Mouse (Mus musculus) hindbrain, embryonic 15.5 days (tissue): ENCODE results near the gene Nfia. TPM values are rescaled to one million over a fixed set of nuclear protein-coding genes. Genes with fewer than 3 reads are reported as not detected.

ENCODE experiments used
- ATAC-seq: fragments of 200-750 bp; cut with Nextera tagmentation; 2 replicates; pipeline ENCODE4 v1.8.0; 2017; ENCODE audit warnings: low read depth, moderate number of reproducible peaks, moderate TSS enrichment; ENCODE audit not compliant: low FRiP score
- H3K27ac ChIP-seq: fragments of 300-500 bp; sonication (generic); replicated peaks from 2 replicates; pipeline ENCODE4 v1.5.1; 2015; ENCODE audit warnings: mild to moderate bottlenecking, inconsistent platforms
- H3K27me3 ChIP-seq: fragments of 300-500 bp; sonication (generic); 2 replicates; pipeline ENCODE4 v1.6.1; 2015; ENCODE audit warnings: control low read depth, inconsistent platforms
- H3K36me3 ChIP-seq: fragments of 300-500 bp; sonication (generic); 2 replicates; pipeline ENCODE4 v1.6.1; 2015; ENCODE audit warnings: control low read depth, inconsistent platforms
- H3K4me1 ChIP-seq: fragments of 300-500 bp; sonication (generic); replicated peaks from 2 replicates; pipeline ENCODE4 v1.6.1; 2015; ENCODE audit warnings: control low read depth, inconsistent platforms
- H3K4me2 ChIP-seq: fragments of 300-500 bp; sonication (generic); 2 replicates; pipeline ENCODE4 v1.6.1; 2015; ENCODE audit warnings: moderate library complexity, mild to moderate bottlenecking, inconsistent platforms
- H3K4me3 ChIP-seq: fragments of 300-500 bp; sonication (generic); 2 replicates; pipeline ENCODE4 v1.5.1; 2015; ENCODE audit warnings: mild to moderate bottlenecking, inconsistent platforms
- H3K9ac ChIP-seq: fragments of 300-500 bp; sonication (generic); 2 replicates; pipeline ENCODE4 v1.6.1; 2015; ENCODE audit warnings: inconsistent platforms
- H3K9me3 ChIP-seq: fragments of 300-500 bp; sonication (generic); 2 replicates; pipeline ENCODE4 v1.6.1; 2016; ENCODE audit warnings: control low read depth, inconsistent platforms
- WGBS: fragments of 180-500 bp; shearing (Covaris S2); methylation state at CpG from one replicate; pipeline ENCODE4 v1.1.7; 2015; 5-methylcytosine and 5-hydroxymethylcytosine counted together
- polyA plus RNA-seq: library from polyadenylated mRNA; unstranded; fragments of >200 nt; fragmentation: Nextera tagmentation; extraction: Ambion mirVana; gene quantifications from 2 replicates; pipeline ENCODE4 v1.2.1, GENCODE M21; 2015

The Nfia gene
- polyA plus RNA-seq, 1 experiment from 2014 or later: 47.1 TPM

DNA sequence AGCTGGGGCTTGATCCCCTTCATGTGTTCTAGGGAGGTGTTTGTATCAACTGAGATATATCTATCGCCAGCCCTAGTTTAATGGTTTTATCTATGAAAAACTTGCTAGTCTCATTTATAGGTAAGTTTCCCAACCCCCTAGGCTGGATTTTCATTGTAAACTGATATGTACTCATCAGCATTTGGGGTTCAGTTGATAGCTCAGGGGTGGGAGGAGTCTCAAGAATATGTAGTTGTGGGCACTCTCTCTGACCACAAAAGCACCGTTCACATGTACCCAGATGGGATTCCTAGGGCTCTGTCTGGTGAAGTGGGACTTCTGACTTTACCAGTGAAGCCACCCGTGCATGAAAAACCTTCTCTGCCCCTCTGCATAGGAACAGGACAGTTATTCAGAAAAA lies 118.5 kb downstream of the Nfia start:
- no peaks in the 10 kb centered on the region for H3K36me3 ChIP-seq
- H3K9ac ChIP-seq: no peak overlapping the region
- ATAC-seq: no peak
- H3K9me3 ChIP-seq: no peaks in the 10 kb centered on the region
- no peaks in the 10 kb centered on the region for H3K27me3 ChIP-seq
- no peak overlapping the region for H3K4me3 ChIP-seq
- whole genome bisulfite sequencing: 82% methylated on average over 3 of the region's 3 CpGs
- H3K4me1 ChIP-seq: peaks cover 10% of the 10 kb centered on the region
- no peak overlapping the region for H3K4me2 ChIP-seq
- no peak overlapping the region for H3K27ac ChIP-seq

DNA sequence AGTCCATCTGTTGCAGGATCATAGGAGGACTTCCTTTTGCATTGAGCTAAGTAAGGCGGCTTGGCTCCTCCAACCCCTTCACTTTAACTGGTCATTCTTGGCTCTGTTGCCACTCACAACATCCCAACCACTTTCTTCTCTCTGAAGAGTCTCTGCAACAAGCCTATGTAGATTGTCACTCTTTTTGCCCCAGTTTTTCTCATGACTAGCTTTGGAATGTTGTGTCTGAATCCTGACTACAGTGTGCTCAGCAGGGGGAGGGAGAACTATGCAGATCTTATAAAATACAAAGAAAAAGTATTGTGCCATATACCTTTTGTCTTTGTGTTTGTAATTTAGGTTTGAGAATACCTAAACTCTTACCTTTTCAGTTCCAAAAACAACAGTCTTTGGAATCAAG lies 119.1 kb downstream of the Nfia start:
- Histone ChIP-seq H3K27ac (0 out of 2 replicates have a peak overlapping the region, but pooled peaks have one; percentile 23), H3K36me3 (no peaks in the 10 kb centered on the region), H3K9ac (no peak overlapping the region), H3K27me3 (no peaks in the 10 kb centered on the region), H3K9me3 (no peaks in the 10 kb centered on the region), H3K4me1 (peaks cover 10% of the 10 kb centered on the region), H3K4me3 (no peak overlapping the region), H3K4me2 (no peak overlapping the region)
- 86% methylated on average over 1 of the region's 1 CpGs for WGBS
- ATAC-seq: no peak

DNA sequence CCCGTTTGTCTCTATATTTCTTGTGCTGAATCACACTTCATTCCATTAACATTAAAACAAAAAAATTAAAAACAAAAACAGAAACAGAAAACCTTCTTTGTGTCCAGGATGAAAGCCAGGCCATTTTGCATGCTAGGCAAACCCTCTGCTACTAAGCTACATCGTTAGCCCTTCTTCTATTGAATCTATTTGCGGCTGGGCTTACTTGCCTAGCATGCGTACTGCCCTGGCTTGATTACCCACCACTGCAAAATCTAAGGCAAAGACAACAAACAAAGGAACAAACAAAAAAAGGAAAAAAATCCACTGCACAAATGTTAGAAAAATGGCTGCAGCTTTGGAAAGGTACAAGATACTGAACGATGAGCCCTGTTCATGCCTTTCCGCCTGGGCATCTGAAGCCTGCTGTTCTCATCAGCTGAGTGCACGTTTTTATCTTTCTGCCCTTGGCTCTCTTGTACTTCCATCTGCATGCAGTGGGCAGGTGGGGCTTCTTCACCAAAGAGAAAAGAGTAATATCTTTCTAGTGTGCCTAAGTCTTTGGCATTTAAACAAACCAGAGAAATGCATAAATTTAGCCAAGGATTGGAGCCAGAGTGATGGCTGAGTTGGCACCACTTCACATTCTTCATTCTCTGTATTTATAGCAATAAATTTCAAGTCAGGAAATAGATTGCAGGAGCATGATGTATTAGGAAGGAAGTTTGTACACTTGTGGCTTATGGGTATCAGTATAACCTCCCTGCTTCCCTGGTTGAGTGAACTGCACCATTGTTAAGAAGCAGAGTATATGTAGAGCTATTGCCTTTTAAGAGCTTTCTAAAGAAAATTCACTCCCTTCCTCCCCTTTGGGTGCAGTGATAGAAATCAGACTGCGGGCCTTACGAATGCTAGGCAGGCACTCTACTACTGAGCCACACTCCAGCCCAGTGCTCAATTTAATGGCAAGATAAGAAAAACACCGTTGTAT lies 121.7 kb downstream of the Nfia start:
- ATAC-seq: no peak

DNA sequence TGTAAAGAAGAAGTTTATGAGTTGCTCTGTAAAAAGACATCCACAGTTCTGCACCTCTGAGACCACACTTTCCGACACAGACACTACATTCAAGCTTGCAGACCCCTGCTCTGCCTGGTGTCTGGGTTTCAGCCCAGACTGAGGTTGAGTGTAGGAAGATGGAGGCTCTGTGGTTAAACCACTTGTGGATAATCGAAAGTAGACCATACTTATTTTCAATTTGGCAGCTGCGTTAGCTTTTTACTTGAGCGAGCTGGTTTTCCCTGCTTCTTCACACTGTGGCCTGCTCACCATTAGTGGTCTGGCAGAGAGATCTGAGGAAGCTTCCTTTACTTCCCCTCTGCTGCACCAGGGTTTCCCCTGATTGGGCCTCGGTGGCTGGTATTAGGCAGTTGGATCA lies 123.4 kb downstream of the Nfia start:
- no peak overlapping the region for H3K27ac ChIP-seq
- no peak overlapping the region for H3K9ac ChIP-seq
- 92% methylated on average over 5 of the region's 5 CpGs for WGBS
- ATAC-seq: no peak
- no peaks in the 10 kb centered on the region for H3K27me3 ChIP-seq
- no peaks in the 10 kb centered on the region for H3K9me3 ChIP-seq
- no peak overlapping the region for H3K4me2 ChIP-seq
- no peak overlapping the region for H3K4me3 ChIP-seq
- H3K36me3 ChIP-seq: no peaks in the 10 kb centered on the region
- peaks cover 25% of the 10 kb centered on the region for H3K4me1 ChIP-seq

More for the DNA sequence above, 121.7 kb downstream of the Nfia start:
- H3K4me1 ChIP-seq: peaks cover 10% of the 10 kb centered on the region
- WGBS: 62% methylated on average over 10 of the region's 10 CpGs
- H3K27ac ChIP-seq: peak overlapping the region; percentile 72
- H3K4me3 ChIP-seq: no peak overlapping the region
- no peaks in the 10 kb centered on the region for H3K27me3 ChIP-seq
- H3K36me3 ChIP-seq: no peaks in the 10 kb centered on the region
- H3K9me3 ChIP-seq: no peaks in the 10 kb centered on the region
- no peak overlapping the region for H3K9ac ChIP-seq
- H3K4me2 ChIP-seq: no peak overlapping the region

DNA sequence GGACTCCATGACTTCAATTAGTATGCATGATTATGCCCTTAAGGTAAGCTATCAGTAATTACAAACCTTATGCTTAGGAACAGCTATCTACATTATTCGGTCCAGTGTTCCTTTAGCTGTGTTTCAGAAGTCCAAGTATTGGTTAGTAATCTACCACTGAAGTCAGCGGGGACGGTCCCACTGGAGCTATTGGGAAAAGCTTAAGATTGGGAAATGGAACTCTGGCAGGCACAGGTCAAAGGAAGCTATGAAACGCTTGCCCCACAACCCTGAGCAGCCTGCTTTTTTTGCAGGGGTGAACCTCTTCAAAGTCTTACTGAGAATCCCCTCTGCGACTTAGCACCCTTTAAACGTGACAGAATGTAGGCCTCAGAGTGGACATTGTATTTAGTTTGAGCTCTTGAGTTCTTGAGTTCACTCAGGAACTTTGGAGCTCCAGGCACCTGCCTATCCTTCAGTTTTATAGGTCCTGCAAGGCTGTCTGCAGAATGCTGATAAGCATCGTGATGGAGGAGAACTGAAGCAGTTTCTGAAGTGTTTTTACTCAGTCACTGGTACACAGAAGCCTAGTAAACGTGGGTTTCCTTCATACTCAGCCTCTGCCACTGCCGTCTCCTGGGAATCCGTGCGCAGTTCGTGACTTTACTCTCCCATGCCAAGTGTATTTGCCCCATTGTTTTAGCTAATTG lies 127.9 kb downstream of the Nfia start:
- ATAC-seq: no peak
- Histone ChIP-seq H3K4me1 (peaks cover 22% of the 10 kb centered on the region; the same call in 1 of the 2 replicates), H3K27me3 (no peaks in the 10 kb centered on the region), H3K27ac (peak overlapping the region; percentile 39; the same call in 1 of the 2 replicates), H3K4me2 (no peak overlapping the region), H3K9ac (no peak overlapping the region), H3K4me3 (no peak overlapping the region), H3K9me3 (no peaks in the 10 kb centered on the region), H3K36me3 (no peaks in the 10 kb centered on the region)
- WGBS: 65% methylated on average over 12 of the region's 12 CpGs

DNA sequence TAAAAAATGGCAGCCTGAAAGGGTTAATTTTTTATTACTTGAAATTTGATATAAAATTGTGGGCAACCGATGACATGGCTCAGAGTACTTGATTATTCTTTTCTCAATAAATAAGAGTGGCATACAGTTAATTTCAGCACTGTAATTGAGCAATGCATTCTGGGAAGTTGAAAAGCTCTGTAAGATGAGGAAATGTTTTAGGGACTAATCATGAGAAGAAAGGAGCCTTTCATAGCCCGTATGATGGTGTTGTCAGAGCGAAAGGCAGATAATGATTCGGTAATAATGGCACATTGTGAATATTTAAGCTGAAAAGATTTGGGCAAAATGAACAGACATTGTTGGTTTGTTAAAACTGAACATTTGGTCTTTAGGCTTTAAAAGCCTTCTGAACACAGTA lies 133.3 kb downstream of the Nfia start:
- H3K9ac ChIP-seq: no peak overlapping the region
- no peak for ATAC-seq
- no peaks in the 10 kb centered on the region for H3K27me3 ChIP-seq
- no peaks in the 10 kb centered on the region for H3K36me3 ChIP-seq
- WGBS: 56% methylated on average over 4 of the region's 4 CpGs
- no peaks in the 10 kb centered on the region for H3K9me3 ChIP-seq
- H3K4me3 ChIP-seq: no peak overlapping the region
- peaks cover 29% of the 10 kb centered on the region for H3K4me1 ChIP-seq
- no peak overlapping the region for H3K27ac ChIP-seq
- H3K4me2 ChIP-seq: no peak overlapping the region

DNA sequence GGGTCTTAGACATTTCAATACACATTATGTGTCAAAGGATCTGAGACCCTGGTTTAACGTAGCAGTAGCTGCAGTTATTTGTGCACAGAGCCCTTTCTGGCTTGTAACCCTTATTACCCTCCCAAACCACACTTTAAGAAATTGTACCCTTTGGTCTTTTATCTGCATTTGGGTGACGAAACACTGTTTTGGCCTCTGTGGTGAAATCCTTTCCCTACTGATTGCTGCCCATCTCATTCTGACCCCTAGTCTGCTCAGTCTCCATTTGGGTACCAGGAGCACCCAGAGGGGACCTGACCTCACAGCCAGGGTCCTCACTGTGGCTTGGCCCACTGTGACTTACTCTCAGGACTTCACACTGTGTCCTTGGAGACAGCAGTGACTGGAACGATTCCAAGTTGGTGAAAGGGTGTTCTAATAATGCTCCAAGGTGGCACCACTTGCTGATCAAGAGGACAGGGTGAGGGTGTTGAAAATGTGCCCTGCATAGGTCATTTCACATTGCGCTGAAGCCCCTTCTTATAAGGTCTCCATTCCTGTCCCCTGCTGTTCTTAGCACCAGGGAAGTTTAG lies 136.1 kb downstream of the Nfia start:
- Histone ChIP-seq H3K4me2 (no peak overlapping the region), H3K9ac (no peak overlapping the region), H3K27ac (0 out of 2 replicates have a peak overlapping the region, but pooled peaks have one; percentile 22), H3K36me3 (no peaks in the 10 kb centered on the region), H3K27me3 (no peaks in the 10 kb centered on the region), H3K9me3 (no peaks in the 10 kb centered on the region), H3K4me1 (peaks cover 43% of the 10 kb centered on the region), H3K4me3 (no peak overlapping the region)
- 68% methylated on average over 4 of the region's 4 CpGs for WGBS
- ATAC-seq: no peak

DNA sequence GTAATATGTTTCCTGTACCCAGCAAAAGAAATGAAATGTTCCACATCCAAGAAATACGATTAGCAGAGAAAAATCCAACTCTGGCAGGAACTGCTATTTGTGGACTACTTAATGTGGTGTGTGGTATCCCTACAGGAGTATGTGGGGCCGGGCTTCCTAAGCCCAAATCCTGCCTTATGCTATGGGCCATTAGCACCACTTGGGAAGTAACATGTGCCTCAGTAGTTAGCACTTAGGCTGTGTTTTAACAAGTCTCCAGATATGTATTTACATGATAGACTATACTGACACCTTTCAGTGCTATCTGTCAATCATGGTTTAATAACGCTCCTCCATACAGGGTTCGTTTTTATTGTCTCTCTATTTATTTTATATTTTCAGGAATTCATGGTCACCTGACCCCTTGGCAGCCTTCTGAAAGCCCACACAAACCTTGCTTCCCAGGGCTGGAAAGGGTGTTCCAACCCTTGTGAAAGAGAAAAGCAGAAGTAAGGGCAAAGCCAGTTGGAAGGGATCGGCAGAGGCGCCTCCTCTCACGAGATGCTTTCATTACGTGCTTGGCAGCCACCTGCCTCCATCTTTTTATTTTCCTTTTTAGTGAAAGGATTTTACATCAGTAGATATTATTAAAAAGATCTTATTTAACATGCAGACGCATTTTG lies 137.7 kb downstream of the Nfia start:
- peak; percentile 47 for ATAC-seq
- Histone ChIP-seq H3K4me1 (peaks cover 40% of the 10 kb centered on the region), H3K36me3 (no peaks in the 10 kb centered on the region), H3K9ac (no peak overlapping the region), H3K27me3 (no peaks in the 10 kb centered on the region), H3K4me3 (no peak overlapping the region), H3K27ac (peak overlapping the region; percentile 65), H3K4me2 (peak overlapping the region; percentile 32), H3K9me3 (no peaks in the 10 kb centered on the region)
- WGBS: 61% methylated on average over 9 of the region's 9 CpGs

DNA sequence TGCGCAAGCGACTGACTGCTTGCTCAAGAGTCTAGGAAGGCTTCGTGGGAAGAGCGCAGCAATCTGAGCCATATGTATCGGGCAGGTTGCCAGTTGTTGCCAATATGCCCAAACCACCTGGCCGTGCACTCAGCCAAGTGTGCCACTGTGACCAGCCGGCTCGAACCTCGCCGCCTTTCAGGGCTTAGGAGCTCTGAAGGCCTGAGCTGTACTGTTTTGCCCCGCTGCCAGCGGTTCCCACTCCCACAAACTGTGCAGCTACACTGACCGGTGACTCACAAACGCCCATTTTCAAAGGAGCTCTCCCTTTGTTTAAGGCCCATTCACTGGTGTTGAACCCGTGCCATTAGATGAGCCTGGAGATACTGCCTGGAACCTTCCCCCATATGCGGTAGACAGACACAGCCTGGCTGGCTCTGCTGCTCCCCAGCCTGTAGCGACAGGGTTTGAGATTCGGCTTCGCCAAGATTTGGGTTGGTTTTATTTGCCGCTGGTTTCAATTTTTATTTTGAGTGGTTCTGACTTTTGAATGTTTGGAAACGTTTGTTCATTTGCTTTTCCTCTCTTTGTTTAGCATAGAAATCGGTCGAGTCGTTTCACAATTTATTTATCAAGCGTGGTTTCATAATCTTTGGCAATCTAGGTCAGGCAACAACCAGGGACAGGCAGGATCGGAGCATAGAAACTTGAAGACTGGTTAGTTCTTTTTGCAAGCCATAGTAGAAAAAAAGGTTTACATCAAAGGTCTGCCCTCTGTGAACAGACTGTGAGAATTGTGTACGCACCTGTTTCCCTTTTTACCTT lies 138.4 kb downstream of the Nfia start:
- H3K4me3 ChIP-seq: no peak overlapping the region
- H3K27ac ChIP-seq: peak overlapping the region; percentile 65
- H3K27me3 ChIP-seq: no peaks in the 10 kb centered on the region
- no peaks in the 10 kb centered on the region for H3K9me3 ChIP-seq
- H3K36me3 ChIP-seq: no peaks in the 10 kb centered on the region
- H3K4me1 ChIP-seq: peaks cover 36% of the 10 kb centered on the region
- 62% methylated on average over 27 of the region's 27 CpGs for WGBS
- peak; percentile 89 for ATAC-seq
- peak overlapping the region; percentile 32 for H3K4me2 ChIP-seq
- no peak overlapping the region for H3K9ac ChIP-seq

DNA sequence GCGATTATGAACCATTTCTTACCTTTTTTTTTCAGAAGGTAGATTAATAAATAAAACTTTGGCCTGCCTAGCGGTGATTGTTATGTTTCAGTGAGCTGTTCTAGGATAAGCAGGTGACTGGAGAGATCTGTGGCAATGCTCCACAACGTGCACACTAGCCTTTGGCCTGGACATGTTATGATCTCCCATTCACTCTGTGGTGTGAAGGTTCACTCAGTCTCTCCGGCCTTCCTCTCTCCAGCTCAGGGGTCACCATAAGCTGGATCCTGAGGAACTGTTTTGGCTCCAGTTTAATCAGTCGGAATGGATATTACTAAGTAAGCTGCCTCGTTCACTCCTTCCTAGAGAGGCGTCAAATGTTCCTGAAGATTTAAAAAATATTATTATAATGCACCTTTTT lies 139.2 kb downstream of the Nfia start:
- H3K4me1 ChIP-seq: peaks cover 35% of the 10 kb centered on the region
- 81% methylated on average over 7 of the region's 7 CpGs for WGBS
- no peaks in the 10 kb centered on the region for H3K36me3 ChIP-seq
- peak overlapping the region; percentile 64; the same call in 1 of the 2 replicates for H3K27ac ChIP-seq
- H3K9me3 ChIP-seq: no peaks in the 10 kb centered on the region
- ATAC-seq: no peak
- no peak overlapping the region for H3K4me3 ChIP-seq
- H3K27me3 ChIP-seq: no peaks in the 10 kb centered on the region
- H3K9ac ChIP-seq: no peak overlapping the region
- H3K4me2 ChIP-seq: no peak overlapping the region

DNA sequence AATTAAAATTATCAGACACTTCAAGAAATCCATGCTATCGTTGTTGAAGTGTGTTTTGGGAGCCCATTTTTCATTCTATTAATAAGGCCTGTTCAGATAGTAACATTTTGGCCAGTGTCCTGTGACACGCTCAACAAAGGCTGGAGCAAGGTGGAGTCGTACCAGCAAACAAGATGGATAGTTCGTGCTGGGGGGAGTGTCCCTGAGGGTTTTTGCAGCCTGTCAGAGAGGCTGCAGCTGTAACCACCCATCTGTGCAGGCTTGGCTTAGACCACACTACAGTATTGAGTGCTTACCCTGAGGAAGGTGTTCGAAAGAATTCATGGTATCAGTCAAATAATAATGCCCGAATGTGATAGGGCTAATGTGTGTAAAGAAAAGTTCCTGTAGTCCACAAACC lies 139.6 kb downstream of the Nfia start:
- ATAC-seq: 0 out of 2 replicates have a peak, but pooled peaks have one; percentile 40
- H3K4me1 ChIP-seq: peaks cover 38% of the 10 kb centered on the region
- H3K4me3 ChIP-seq: no peak overlapping the region
- H3K9me3 ChIP-seq: no peaks in the 10 kb centered on the region
- 45% methylated on average over 6 of the region's 6 CpGs for WGBS
- no peak overlapping the region for H3K4me2 ChIP-seq
- no peaks in the 10 kb centered on the region for H3K36me3 ChIP-seq
- no peak overlapping the region for H3K9ac ChIP-seq
- H3K27ac ChIP-seq: peak overlapping the region; percentile 42; the same call in 1 of the 2 replicates
- H3K27me3 ChIP-seq: no peaks in the 10 kb centered on the region
